Mouse (Mus musculus): Measurements from ENCODE around the gene D17H6S53E.

Gene D17H6S53E

GRCm38 (mm10) chr17:35134801-35135590, 8.8 kb downstream of the D17H6S53E start, which contains the start of gene Bag6:
Bag6 (plus strand) TSS chr17:35135178.
- DNase-seq = peak; percentile 97

- no peak for DNase-seq
Measured at GRCm38 (mm10) chr17:35135591-35136320, 9.6 kb downstream of the D17H6S53E start.

GRCm38 (mm10) chr17:35139269-35139668, 13.1 kb downstream of the D17H6S53E start:
- no peak for DNase-seq

GRCm38 (mm10) chr17:35140490-35140996, 14.4 kb downstream of the D17H6S53E start:
- DNase-seq = no peak

GRCm38 (mm10) chr17:35141971-35142370, 15.8 kb downstream of the D17H6S53E start:
- no peak for DNase-seq

- DNase-seq = no peak
Measured at GRCm38 (mm10) chr17:35146139-35146538, 20.0 kb downstream of the D17H6S53E start.

GRCm38 (mm10) chr17:35147348-35147747, 21.2 kb downstream of the D17H6S53E start:
- DNase-seq = no peak

- DNase-seq = no peak
Measured at GRCm38 (mm10) chr17:35147922-35148639, 21.9 kb downstream of the D17H6S53E start.

- no peak for DNase-seq
Measured at GRCm38 (mm10) chr17:35152121-35152520, 25.9 kb downstream of the D17H6S53E start.

- no peak for DNase-seq
Measured at GRCm38 (mm10) chr17:35153077-35153476, 26.9 kb downstream of the D17H6S53E start.

GRCm38 (mm10) chr17:35153931-35154330, 27.8 kb downstream of the D17H6S53E start:
- no peak for DNase-seq

- no peak for DNase-seq
Measured at GRCm38 (mm10) chr17:35154616-35155015, 28.4 kb downstream of the D17H6S53E start.

GRCm38 (mm10) chr17:35155451-35155850, 29.3 kb downstream of the D17H6S53E start:
- DNase-seq = no peak

- no peak for DNase-seq
Measured at GRCm38 (mm10) chr17:35156461-35157200, 30.5 kb downstream of the D17H6S53E start.

GRCm38 (mm10) chr17:35157254-35157653, 31.1 kb downstream of the D17H6S53E start:
- DNase-seq = no peak

GRCm38 (mm10) chr17:35157661-35158175, 31.5 kb downstream of the D17H6S53E start:
- DNase-seq = no peak

- no peak for DNase-seq
Measured at GRCm38 (mm10) chr17:35158850-35159593, 32.8 kb downstream of the D17H6S53E start.

GRCm38 (mm10) chr17:35159638-35160037, 33.5 kb downstream of the D17H6S53E start:
- DNase-seq = no peak

- DNase-seq = no peak
Measured at GRCm38 (mm10) chr17:35161421-35161820, 35.2 kb downstream of the D17H6S53E start.

GRCm38 (mm10) chr17:35162121-35162520, 35.9 kb downstream of the D17H6S53E start:
- DNase-seq = no peak

GRCm38 (mm10) chr17:35162730-35163129, 36.6 kb downstream of the D17H6S53E start:
- DNase-seq = peak; percentile 56

All from kidney, adult 18-20 months (tissue).